Mouse (Mus musculus) 3T3-L1 (cell line): ENCODE measurements around the gene Wwtr1.
A peak's percentile ranks its signal among the peaks of the same experiment; 100 is the strongest.

ENCODE experiments used
- DNase-seq: peaks from one replicate; pipeline ENCODE4 v3.0.0-alpha.2; 2015; ENCODE audit warnings: low read depth, low spot score

Gene Wwtr1

GRCm38 (mm10) chr3:57516146-57516545 is 59.6 kb downstream of the Wwtr1 start:
- DNase-seq, result no peak

DNA sequence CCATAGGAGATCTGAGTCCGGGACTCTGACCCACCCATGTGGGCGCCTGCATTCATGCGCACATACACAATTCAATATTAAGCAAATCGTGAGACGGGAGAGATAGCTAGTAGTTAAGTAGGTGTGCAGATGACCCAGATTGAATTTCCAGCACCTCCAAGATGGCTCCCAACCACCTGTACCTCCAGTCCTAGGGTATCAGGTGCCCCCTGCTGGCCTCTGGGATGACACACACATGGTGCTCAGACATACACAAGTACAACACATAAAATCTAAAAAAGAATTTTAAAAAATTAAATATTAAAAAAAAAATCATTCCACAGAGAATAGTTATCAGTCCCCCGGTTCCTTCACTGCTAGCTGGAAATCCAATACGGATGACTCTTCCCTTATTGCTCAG is 60.7 kb downstream of the Wwtr1 start:
- DNase-seq, result no peak

GRCm38 (mm10) chr3:57511816-57512586 is 63.7 kb downstream of the Wwtr1 start:
- DNase-seq, result peak; percentile 65

GRCm38 (mm10) chr3:57509945-57510675 is 65.6 kb downstream of the Wwtr1 start:
- DNase-seq, result peak; percentile 91

- DNase-seq, result no peak
Observed at GRCm38 (mm10) chr3:57505991-57506390, 69.7 kb downstream of the Wwtr1 start.

DNA sequence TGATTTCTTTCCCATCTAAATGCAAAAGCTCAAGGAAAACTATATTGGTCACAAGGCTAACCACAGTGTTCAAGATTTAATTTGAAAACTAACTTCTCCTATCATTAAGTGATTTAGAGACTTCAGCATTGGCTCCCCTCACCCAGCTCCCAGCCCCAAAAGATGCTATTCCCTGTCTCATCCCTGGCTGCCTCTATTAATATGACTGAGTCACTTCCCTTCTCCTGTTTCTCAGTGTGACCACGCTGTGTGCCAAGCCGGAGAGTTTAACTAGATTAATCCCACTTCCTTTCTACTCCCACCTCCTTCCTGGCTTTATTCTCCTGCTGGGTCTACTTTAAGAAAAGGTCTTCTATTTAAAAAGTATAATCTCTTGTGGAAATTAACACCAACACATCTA is 71.0 kb downstream of the Wwtr1 start:
- DNase-seq, result peak; percentile 77

- peak; percentile 96 for DNase-seq
Observed at GRCm38 (mm10) chr3:57501596-57502220, 74.0 kb downstream of the Wwtr1 start.

DNA sequence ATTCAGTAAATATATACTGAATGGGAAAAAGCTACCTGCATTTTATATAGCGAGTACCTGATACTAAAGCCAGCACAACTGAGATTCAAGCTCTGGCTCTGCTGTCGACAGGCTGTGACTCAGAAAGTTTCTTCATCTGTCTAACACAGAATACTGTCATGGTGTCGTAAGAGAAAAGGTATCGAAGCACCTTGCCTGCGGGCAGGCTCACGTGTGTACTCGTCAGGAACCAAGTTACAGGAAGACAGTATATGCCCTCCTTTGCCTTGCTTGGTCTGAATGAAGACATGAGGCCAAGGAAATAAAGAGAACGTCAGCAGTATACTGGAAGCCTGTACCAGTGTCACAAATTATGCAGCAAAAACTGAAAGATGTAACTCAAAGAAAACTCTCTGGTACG is 74.9 kb downstream of the Wwtr1 start:
- DNase-seq, result no peak

GRCm38 (mm10) chr3:57497791-57498190 is 77.9 kb downstream of the Wwtr1 start:
- peak; percentile 81 for DNase-seq

GRCm38 (mm10) chr3:57496428-57496827 is 79.3 kb downstream of the Wwtr1 start:
- DNase-seq, result no peak

- peak; percentile 83 for DNase-seq
Observed at GRCm38 (mm10) chr3:57487455-57488153, 88.1 kb downstream of the Wwtr1 start.

- no peak for DNase-seq
Observed at GRCm38 (mm10) chr3:57486068-57486467, 89.6 kb downstream of the Wwtr1 start.

DNA sequence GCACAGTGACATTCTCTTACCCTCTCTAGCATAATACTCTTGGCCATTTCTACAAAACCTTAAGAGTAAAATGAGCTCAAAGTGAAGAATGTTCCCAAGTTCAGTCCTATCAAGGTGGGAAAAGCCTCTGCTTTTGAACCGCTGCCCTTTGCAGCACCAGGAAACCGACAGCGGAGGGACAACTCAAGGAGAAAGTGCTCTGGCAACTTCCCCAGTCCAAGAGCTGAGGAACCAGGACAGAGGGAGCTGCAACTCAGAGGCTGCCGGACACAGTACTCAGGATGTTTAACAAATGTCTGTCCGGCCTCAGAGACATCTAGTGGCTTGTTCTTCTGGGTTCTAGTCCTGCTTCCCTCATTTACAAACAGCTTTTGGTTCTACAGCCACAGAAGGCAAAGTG is 93.7 kb downstream of the Wwtr1 start:
- no peak for DNase-seq

GRCm38 (mm10) chr3:57480640-57481039 is 95.1 kb downstream of the Wwtr1 start:
- peak; percentile 63 for DNase-seq

DNA sequence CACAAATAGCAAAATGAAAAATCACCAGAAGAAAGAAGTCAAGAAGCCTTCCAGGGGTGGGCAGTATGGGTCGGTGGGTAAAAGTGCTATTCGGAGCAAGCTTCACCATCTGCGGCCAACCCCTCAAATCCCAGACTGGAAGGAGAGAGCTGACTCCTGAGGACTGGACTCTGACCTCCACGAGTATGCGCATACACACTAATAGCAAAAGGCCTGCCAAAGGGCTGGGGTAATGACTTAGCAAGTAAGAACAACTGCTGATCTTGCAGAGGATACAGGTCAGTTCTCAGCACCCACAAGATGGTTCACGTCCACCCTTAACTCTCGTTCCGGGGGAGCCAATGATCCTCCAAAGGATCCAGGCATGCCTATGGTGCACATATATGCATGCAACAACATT is 101.3 kb downstream of the Wwtr1 start:
- DNase-seq, result no peak

GRCm38 (mm10) chr3:57472407-57472806 is 103.3 kb downstream of the Wwtr1 start:
- DNase-seq, result peak; percentile 42

- peak; percentile 34 for DNase-seq
Observed at GRCm38 (mm10) chr3:57470981-57471601, 104.6 kb downstream of the Wwtr1 start.

- DNase-seq, result peak; percentile 90
Observed at GRCm38 (mm10) chr3:57470326-57470725, 105.4 kb downstream of the Wwtr1 start.

- DNase-seq, result no peak
Observed at GRCm38 (mm10) chr3:57469325-57469724, 106.4 kb downstream of the Wwtr1 start.

- DNase-seq, result peak; percentile 68
Observed at GRCm38 (mm10) chr3:57466289-57466688, 109.4 kb downstream of the Wwtr1 start.

- no peak for DNase-seq
Observed at GRCm38 (mm10) chr3:57463302-57463701, 112.4 kb downstream of the Wwtr1 start.
